Mouse (Mus musculus) ES-Bruce4 (cell line): Measurements from ENCODE around the gene Pak4.

Experiments used
- CTCF ChIP-seq: IDR thresholded peaks from one replicate; pipeline ENCODE4 v1.8.1; 2011; ENCODE audit warnings: low read depth, low read length
- EP300 ChIP-seq: IDR thresholded peaks from 2 replicates; pipeline ENCODE4 v1.6.1; 2011; ENCODE audit warnings: low read depth, low read length; ENCODE audit not compliant: insufficient read depth
- POLR2A ChIP-seq: IDR thresholded peaks from one replicate; pipeline ENCODE4 v1.8.1; 2011; ENCODE audit warnings: low read length; ENCODE audit not compliant: insufficient read depth

DNA sequence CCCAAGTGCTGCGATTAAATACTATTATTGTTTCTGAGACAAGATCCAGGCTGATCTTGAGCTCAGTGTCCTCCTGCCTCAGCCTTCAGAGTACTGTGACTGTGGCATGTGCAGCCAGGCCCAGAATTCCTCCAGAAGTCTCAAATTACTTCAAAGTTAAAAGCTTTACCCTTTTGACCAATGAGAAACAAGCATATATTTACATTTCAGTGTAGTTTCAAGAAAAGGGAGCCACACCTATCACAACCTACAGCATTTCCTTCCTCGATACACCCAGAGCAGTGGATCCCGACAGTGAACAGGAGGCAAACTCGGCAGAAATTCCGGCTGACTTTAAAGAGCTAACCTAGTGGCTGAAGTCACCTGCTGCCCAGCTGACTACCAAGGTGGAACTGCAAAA, 26.8 kb upstream of the Pak4 start:
- TF ChIP-seq CTCF (no peak), EP300 (no peak), POLR2A (no peak)
